Mouse (Mus musculus) kidney, adult 2 months (tissue): ENCODE measurements around the gene Dtx4.

Experiments used
- CTCF ChIP-seq: fragments of 200-500 bp; conservative IDR thresholded peaks from 2 replicates; pipeline ENCODE4 v1.5.1; 2011; ENCODE audit warnings: low read depth, mild to moderate bottlenecking, control low read depth, low read length, moderate library complexity, mixed read lengths; ENCODE audit not compliant: insufficient read depth, insufficient read length
- POLR2A ChIP-seq: fragments of 200-500 bp; IDR thresholded peaks from one replicate; pipeline ENCODE4 v1.6.1; 2011; ENCODE audit warnings: low read depth, low read length, control low read depth

GRCm38 (mm10) chr19:12464127-12464526, 37.1 kb downstream of the Dtx4 start:
- TF ChIP-seq CTCF (no peak), POLR2A (no peak)
